Mouse (Mus musculus) cerebellum, adult 2 months (tissue): ENCODE results near the gene Mtmr10.

Source experiments
- CTCF ChIP-seq: fragments of 200-500 bp; IDR thresholded peaks from 2 replicates; pipeline ENCODE4 v1.5.1; 2011; ENCODE audit warnings: low read depth, mild to moderate bottlenecking, control low read depth, low read length, moderate library complexity, borderline replicate concordance; ENCODE audit not compliant: insufficient read depth
- POLR2A ChIP-seq: fragments of 200-500 bp; IDR thresholded peaks from 2 replicates; pipeline ENCODE4 v1.6.1; 2011; ENCODE audit warnings: low read length, control low read depth, borderline replicate concordance; ENCODE audit not compliant: insufficient read depth

GRCm38 (mm10) chr7:64349147-64349861, 61.9 kb downstream of the Mtmr10 start:
- TF ChIP-seq CTCF (0 out of 2 replicates have a peak, but pooled peaks have one; percentile 1), POLR2A (no peak)
